Mouse (Mus musculus) CH12.LX (cell line): ENCODE results near the gene Abcb9. TPM values are rescaled to one million over a fixed set of nuclear protein-coding genes. Genes with fewer than 3 reads are reported as not detected.
A peak's percentile ranks its signal among the peaks of the same experiment; 100 is the strongest.

Experiments used
- DNase-seq: peaks from one replicate; pipeline ENCODE4 v3.0.0-alpha.2; 2013; ENCODE audit errors: extremely low read depth
- H3K27ac ChIP-seq: 2 replicates; pipeline ENCODE4 v1.5.1; 2012; ENCODE audit warnings: low read depth, mild to moderate bottlenecking, control low read depth, moderate library complexity; ENCODE audit not compliant: insufficient read depth
- H3K27me3 ChIP-seq: replicated peaks from 2 replicates; pipeline ENCODE3; 2012; ENCODE audit warnings: inconsistent platforms
- H3K36me3 ChIP-seq, 2 experiments: replicated peaks in 1 of 2; 2 replicates each; pipeline versions ENCODE3 to v1.6.1; 2012; ENCODE audit warnings: inconsistent platforms in 1 of 2, low read length in 1 of 2, mild to moderate bottlenecking in 1 of 2, mixed read lengths in 1 of 2, moderate library complexity in 1 of 2; ENCODE audit not compliant: control insufficient read depth in 1 of 2, insufficient read depth in 1 of 2
- H3K4me1 ChIP-seq, 2 experiments: 2 replicates each; pipeline ENCODE4 v1.6.1; 2012; ENCODE audit warnings: inconsistent platforms in 1 of 2, moderate library complexity in 1 of 2; ENCODE audit not compliant: insufficient read depth in 2 of 2, control insufficient read depth in 1 of 2
- H3K4me2 ChIP-seq: 2 replicates; pipeline ENCODE4 v1.6.1; 2012; ENCODE audit warnings: low read depth, mild to moderate bottlenecking, control low read depth; ENCODE audit not compliant: poor library complexity, insufficient read depth, severe bottlenecking
- H3K4me3 ChIP-seq, 3 experiments: fragments of 150-350 bp in 1 of 3; sonication (generic) in 1 of 3; replicated peaks in 1 of 3; 2 replicates each; pipeline versions ENCODE3 to v1.5.1; 2011 to 2012; ENCODE audit warnings: low read depth in 2 of 3, low read length in 2 of 3, mild to moderate bottlenecking in 2 of 3, moderate library complexity in 2 of 3, control low read depth in 1 of 3, improper control_type of control experiment in 1 of 3, inconsistent platforms in 1 of 3, mixed read lengths in 1 of 3; ENCODE audit not compliant: poor library complexity in 1 of 3
- H3K79me2 ChIP-seq: replicated peaks from 2 replicates; pipeline ENCODE4 v1.6.1; 2012; ENCODE audit warnings: mild to moderate bottlenecking, moderate library complexity; ENCODE audit not compliant: control insufficient read depth, poor library complexity, insufficient read depth, severe bottlenecking; ENCODE audit errors: extremely low read depth
- H3K9ac ChIP-seq: 2 replicates; pipeline ENCODE4 v1.6.1; 2012; ENCODE audit warnings: low read depth, mild to moderate bottlenecking, control low read depth, moderate library complexity; ENCODE audit not compliant: insufficient read depth
- H3K9me3 ChIP-seq: replicated peaks from 2 replicates; pipeline ENCODE3; 2012; ENCODE audit warnings: low read length, inconsistent platforms, mixed read lengths
- BHLHE40 ChIP-seq: IDR thresholded peaks from 2 replicates; pipeline ENCODE4 v1.6.1; 2011; ENCODE audit warnings: mild to moderate bottlenecking, low read depth, low read length, improper control_type of control experiment
- CHD1 ChIP-seq: IDR thresholded peaks from 2 replicates; pipeline ENCODE4 v1.6.1; 2012; ENCODE audit warnings: low read depth, low read length, improper control_type of control experiment, inconsistent platforms
- CHD2 ChIP-seq: IDR thresholded peaks from 2 replicates; pipeline ENCODE4 v1.6.1; 2011; ENCODE audit warnings: low read length, improper control_type of control experiment
- CTCF ChIP-seq, 2 experiments: IDR thresholded peaks in 1 of 2; conservative IDR thresholded peaks in 1 of 2; 2 replicates each; pipeline ENCODE4 v1.5.1; 2011 to 2012; ENCODE audit warnings: low read depth in 2 of 2, low read length in 2 of 2, improper control_type of control experiment in 1 of 2, inconsistent platforms in 1 of 2, mild to moderate bottlenecking in 1 of 2, moderate library complexity in 1 of 2
- E2F4 ChIP-seq: IDR thresholded peaks from 2 replicates; pipeline ENCODE4 v1.6.1; 2011; ENCODE audit warnings: low read depth, low read length, improper control_type of control experiment; ENCODE audit not compliant: insufficient replicate concordance
- ELF1 ChIP-seq: IDR thresholded peaks from 2 replicates; pipeline ENCODE4 v1.6.1; 2014; ENCODE audit warnings: low read depth, mild to moderate bottlenecking, inconsistent platforms, low read length, improper control_type of control experiment
- EP300 ChIP-seq: IDR thresholded peaks from 2 replicates; pipeline ENCODE4 v1.6.1; 2011; ENCODE audit warnings: low read length, improper control_type of control experiment
- ETS1 ChIP-seq: conservative IDR thresholded peaks from 2 replicates; pipeline ENCODE4 v1.6.1; 2012; ENCODE audit warnings: low read depth, mild to moderate bottlenecking, inconsistent platforms, low read length, improper control_type of control experiment, moderate library complexity
- GABPA ChIP-seq: IDR thresholded peaks from 2 replicates; pipeline ENCODE4 v1.6.1; 2012; ENCODE audit warnings: low read depth, low read length, improper control_type of control experiment, inconsistent platforms; ENCODE audit not compliant: insufficient replicate concordance
- HCFC1 ChIP-seq: IDR thresholded peaks from 2 replicates; pipeline ENCODE4 v1.6.1; 2012; ENCODE audit warnings: low read depth, mild to moderate bottlenecking, inconsistent platforms, low read length, improper control_type of control experiment
- IRF4 ChIP-seq: IDR thresholded peaks from 2 replicates; pipeline ENCODE4 v1.6.1; 2014; ENCODE audit warnings: low read depth, mild to moderate bottlenecking, inconsistent platforms, low read length, improper control_type of control experiment
- JUN ChIP-seq: IDR thresholded peaks from 2 replicates; pipeline ENCODE4 v1.6.1; 2011; ENCODE audit warnings: low read depth, mild to moderate bottlenecking, low read length, improper control_type of control experiment, moderate library complexity; ENCODE audit not compliant: insufficient read depth
- JUND ChIP-seq: conservative IDR thresholded peaks from 2 replicates; pipeline ENCODE4 v1.6.1; 2011; ENCODE audit warnings: low read depth, low read length, improper control_type of control experiment
- KAT2A ChIP-seq: IDR thresholded peaks from 2 replicates; pipeline ENCODE4 v1.6.1; 2012; ENCODE audit warnings: low read length, improper control_type of control experiment, inconsistent platforms; ENCODE audit not compliant: insufficient replicate concordance
- MAFK ChIP-seq: IDR thresholded peaks from 2 replicates; pipeline ENCODE4 v1.6.1; 2011; ENCODE audit warnings: low read length, improper control_type of control experiment; ENCODE audit not compliant: insufficient replicate concordance
- MAX ChIP-seq: IDR thresholded peaks from 2 replicates; pipeline ENCODE4 v1.6.1; 2011; ENCODE audit warnings: low read length, improper control_type of control experiment
- MAZ ChIP-seq: IDR thresholded peaks from 2 replicates; pipeline ENCODE4 v1.6.1; 2012; ENCODE audit warnings: low read depth, mild to moderate bottlenecking, inconsistent platforms, low read length, improper control_type of control experiment, moderate library complexity
- MEF2A ChIP-seq: IDR thresholded peaks from 2 replicates; pipeline ENCODE4 v1.6.1; 2014; ENCODE audit warnings: low read depth, mild to moderate bottlenecking, inconsistent platforms, low read length, improper control_type of control experiment, borderline replicate concordance
- MXI1 ChIP-seq: IDR thresholded peaks from 2 replicates; pipeline ENCODE4 v1.6.1; 2011; ENCODE audit warnings: mild to moderate bottlenecking, low read depth, low read length, improper control_type of control experiment
- MYC ChIP-seq: IDR thresholded peaks from 2 replicates; pipeline ENCODE4 v1.6.1; 2011; ENCODE audit warnings: low read depth, mild to moderate bottlenecking, improper control_type of control experiment, low read length
- NELFE ChIP-seq: IDR thresholded peaks from 2 replicates; pipeline ENCODE4 v1.6.1; 2011; ENCODE audit warnings: low read depth, low read length, improper control_type of control experiment
- NRF1 ChIP-seq: IDR thresholded peaks from 2 replicates; pipeline ENCODE4 v1.6.1; 2014; ENCODE audit warnings: low read depth, mild to moderate bottlenecking, inconsistent platforms, low read length, improper control_type of control experiment, moderate library complexity
- PAX5 ChIP-seq: IDR thresholded peaks from 2 replicates; pipeline ENCODE4 v1.6.1; 2012; ENCODE audit warnings: low read length, inconsistent platforms, mixed read lengths
- POLR2A ChIP-seq: IDR thresholded peaks from 2 replicates; pipeline ENCODE4 v1.6.1; 2011; ENCODE audit warnings: low read depth, mild to moderate bottlenecking, improper control_type of control experiment, low read length
- POLR2AphosphoS2 ChIP-seq: IDR thresholded peaks from 2 replicates; pipeline ENCODE4 v1.6.1; 2011; ENCODE audit warnings: low read depth, low read length, improper control_type of control experiment
- RAD21 ChIP-seq: IDR thresholded peaks from 2 replicates; pipeline ENCODE4 v1.6.1; 2011; ENCODE audit warnings: low read depth, mild to moderate bottlenecking, low read length, improper control_type of control experiment, moderate library complexity
- RCOR1 ChIP-seq: conservative IDR thresholded peaks from 2 replicates; pipeline ENCODE4 v1.6.1; 2012; ENCODE audit warnings: low read depth, mild to moderate bottlenecking, inconsistent platforms, low read length, improper control_type of control experiment
- SIN3A ChIP-seq: IDR thresholded peaks from 2 replicates; pipeline ENCODE4 v1.6.1; 2012; ENCODE audit warnings: low read length, improper control_type of control experiment, inconsistent platforms
- SMC3 ChIP-seq: IDR thresholded peaks from 2 replicates; pipeline ENCODE4 v1.6.1; 2011; ENCODE audit warnings: low read depth, low read length, improper control_type of control experiment
- TBP ChIP-seq: conservative IDR thresholded peaks from 2 replicates; pipeline ENCODE4 v1.6.1; 2011; ENCODE audit warnings: low read depth, low read length, improper control_type of control experiment
- TCF12 ChIP-seq: IDR thresholded peaks from 2 replicates; pipeline ENCODE4 v1.6.1; 2014; ENCODE audit warnings: low read depth, mild to moderate bottlenecking, inconsistent platforms, low read length, improper control_type of control experiment
- UBTF ChIP-seq: IDR thresholded peaks from 2 replicates; pipeline ENCODE4 v1.6.1; 2012; ENCODE audit warnings: low read depth, mild to moderate bottlenecking, inconsistent platforms, low read length, improper control_type of control experiment, moderate library complexity
- USF1 ChIP-seq: IDR thresholded peaks from 2 replicates; pipeline ENCODE4 v1.6.1; 2014; ENCODE audit warnings: low read depth, mild to moderate bottlenecking, inconsistent platforms, low read length, improper control_type of control experiment
- USF2 ChIP-seq: conservative IDR thresholded peaks from 2 replicates; pipeline ENCODE4 v1.6.1; 2011; ENCODE audit warnings: low read depth, low read length, improper control_type of control experiment
- ZC3H11A ChIP-seq: IDR thresholded peaks from 2 replicates; pipeline ENCODE4 v1.6.1; 2012; ENCODE audit warnings: low read depth, mild to moderate bottlenecking, inconsistent platforms, low read length, improper control_type of control experiment
- ZKSCAN1 ChIP-seq: IDR thresholded peaks from 2 replicates; pipeline ENCODE4 v1.6.1; 2012; ENCODE audit warnings: low read depth, inconsistent platforms, low read length, improper control_type of control experiment, borderline replicate concordance
- ZMIZ1 ChIP-seq: IDR thresholded peaks from 2 replicates; pipeline ENCODE4 v1.6.1; 2012; ENCODE audit warnings: low read depth, mild to moderate bottlenecking, inconsistent platforms, low read length, improper control_type of control experiment
- ZNF384 ChIP-seq: IDR thresholded peaks from 2 replicates; pipeline ENCODE4 v1.6.1; 2012; ENCODE audit warnings: low read depth, low read length, improper control_type of control experiment, inconsistent platforms
- dilution Hi-C: fragments of 300-500 bp; cut with MboI; formaldehyde crosslinking; loops from 2 replicates; pipeline ENCODE4 v1.14.3; 2020; ENCODE audit warnings: low sequenced_read_pairs; ENCODE audit not compliant: extremely low pct_unique_long_range_greater_than_20kb, extremely low pct_ligation_motif_present
- in situ Hi-C: fragments of 300-500 bp; cut with MboI; formaldehyde crosslinking; loops from 3 replicates; pipeline ENCODE4 v1.14.3; 2019; ENCODE audit warnings: low sequenced_read_pairs, low pct_ligation_motif_present, low pct_unique_long_range_greater_than_20kb, mixed read lengths
- polyA plus RNA-seq: library from polyadenylated mRNA; unstranded; fragments of >175 nt; gene quantifications from 2 replicates; pipeline ENCODE4 v1.2.1, GENCODE M21; 2012; ENCODE audit warnings: low read depth; ENCODE audit not compliant: insufficient read length
- total RNA-seq, 2 experiments: library from RNA; depleted of rRNA; stranded (reverse); fragments of 300-350 nt in 1 of 2; fragments of >200 nt in 1 of 2; gene quantifications; 2 replicates each; pipeline ENCODE4 v1.2.3; 2012 to 2014

Gene Abcb9
- total and polyA plus RNA-seq, 3 experiments = 0.44 to 1.4 (median 0.98) TPM

- no peak overlapping the region for H3K9ac ChIP-seq
- no peak overlapping the region for H3K27ac ChIP-seq
- peaks cover 12 to 30% of the 10 kb centered on the region in 2 experiments for H3K4me1 ChIP-seq
- no peaks in the 10 kb centered on the region for H3K27me3 ChIP-seq
- H3K9me3 ChIP-seq = no peaks in the 10 kb centered on the region
- peak; percentile 48 for DNase-seq
- in situ Hi-C loops = no loop called here
- H3K79me2 ChIP-seq = no peaks in the 10 kb centered on the region
- no peak overlapping the region for H3K4me2 ChIP-seq
- TF ChIP-seq RCOR1 (no peak), SMC3 (no peak), MAZ (no peak), ZKSCAN1 (no peak), ELF1 (no peak), HCFC1 (no peak), MXI1 (no peak), POLR2AphosphoS2 (no peak), TBP (no peak), PAX5 (no peak), MAFK (no peak), MEF2A (no peak), NRF1 (no peak), JUND (no peak), ZMIZ1 (no peak), UBTF (no peak), ZNF384 (no peak), MAX (peak; percentile 39; the same call in 1 of the 2 replicates), CHD2 (no peak), USF1 (no peak), RAD21 (no peak), POLR2A (no peak), TCF12 (peak; percentile 23; the same call in 1 of the 2 replicates), E2F4 (no peak), CHD1 (no peak), IRF4 (no peak), SIN3A (no peak), CTCF (conservative IDR thresholded peaks at IDR 0.05 in 1 of 2, IDR thresholded peaks at IDR 0.05 in 1 of 2; ENCODE audit: low read depth in 2 of 2, low read length in 2 of 2) (no peak), ETS1 (peak; percentile 37; the same call in 1 of the 2 replicates), BHLHE40 (peak; percentile 90), KAT2A (no peak), GABPA (no peak), EP300 (no peak), JUN (no peak), ZC3H11A (no peak), USF2 (no peak), NELFE (no peak), MYC (0 out of 2 replicates have a peak, but pooled peaks have one; percentile 17)
- no peak overlapping the region for H3K4me3 ChIP-seq
- dilution Hi-C loops = no loop called here
- H3K36me3 ChIP-seq = peaks cover 0 to 3% of the 10 kb centered on the region in 2 experiments
Measured at GRCm38 (mm10) chr5:124074845-124075307, 20.7 kb downstream of the Abcb9 start.
